In genomic region chr3:113919350-113920179, GRCm38 (mm10) we compare ENCODE assay signal across 12 mouse cellular contexts.
DNase-seq lines count a peak whose midpoint lies in the region; ATAC-seq and TF ChIP-seq lines count a peak whose summit lies in the region.
"Had no signal": no experiment of that assay in that cellular context is flagged by ENCODE, and none has a peak within 500 bp of the region (broad histone marks: within the 10 kb centered on the region; RNA-seq: fewer than 3 reads in every experiment).

No protein-coding gene starts in this region.

- H3K4me2 ChIP-seq in hindbrain, postnatal 0 days (ENCODE audit: low read depth, low read length): no peak overlapping the region

- no peaks in the 10 kb centered on the region for H3K36me3 ChIP-seq in heart, embryonic 10.5 days
- H3K36me3 ChIP-seq in hindbrain, postnatal 0 days (ENCODE audit: insufficient read depth, low read length): no peaks in the 10 kb centered on the region

- TF ChIP-seq CTCF in left cerebral cortex, adult 2 months (IDR thresholded peaks at IDR 0.05): no peak
- no peak for TF ChIP-seq CTCF in brain, embryonic 14.5 days (IDR thresholded peaks at IDR 0.05; ENCODE audit: borderline replicate concordance, extremely low read depth, insufficient read depth, insufficient read length)
- TF ChIP-seq CTCF in hindbrain, postnatal 0 days (IDR thresholded peaks at IDR 0.05; ENCODE audit: low read depth): no peak

- H3K4me1 ChIP-seq in heart, embryonic 10.5 days: no peaks in the 10 kb centered on the region
- H3K4me1 ChIP-seq in hindbrain, postnatal 0 days (ENCODE audit: insufficient read depth, low read length): no peaks in the 10 kb centered on the region

- no peak overlapping the region for H3K4me3 ChIP-seq in heart, embryonic 10.5 days
- no peak overlapping the region for H3K4me3 ChIP-seq in left cerebral cortex, adult 2 months
- H3K4me3 ChIP-seq in hindbrain, postnatal 0 days (ENCODE audit: low read length): no peak overlapping the region
- H3K4me3 ChIP-seq: layer of hippocampus, adult 2 months had no signal

- H3K9me3 ChIP-seq in heart, embryonic 10.5 days: no peaks in the 10 kb centered on the region
- no peaks in the 10 kb centered on the region for H3K9me3 ChIP-seq in hindbrain, postnatal 0 days (ENCODE audit: low read length)

- ATAC-seq in hindbrain, postnatal 0 days: peak; percentile 92

- DNase-seq in heart, adult 11 months: peak; percentile 88
- DNase-seq in heart, embryonic 10.5 days (ENCODE audit: low spot score): no peak
- DNase-seq in left cerebral cortex, postnatal 25 days (ENCODE audit: low spot score in 2 of 2): peak; percentile 4 to 11
- DNase-seq in left cerebral cortex, adult 2 months (ENCODE audit: extremely low spot score in 1 of 2, low spot score in 2 of 2): no peak
- peak; percentile 85 for DNase-seq in brain, embryonic 14.5 days (ENCODE audit: low read depth)
- peak; percentile 77 for DNase-seq in hindbrain, postnatal 0 days (ENCODE audit: low spot score)
- DNase-seq in thymus, adult 18-20 months: no peak
- DNase-seq: cerebellum, adult 8-10 months; gastrocnemius, postnatal 14 days; kidney, adult 11 months; lung, adult 18-20 months had no signal

- no peak for TF ChIP-seq POLR2A in brain, embryonic 14.5 days (IDR thresholded peaks at IDR 0.05; ENCODE audit: borderline replicate concordance, extremely low read depth, insufficient read depth, insufficient read length, poor library complexity, severe bottlenecking)

- WGBS in heart, embryonic 10.5 days: 72% methylated on average over 2 of the region's 2 CpGs
- 78% methylated on average over 2 of the region's 2 CpGs for WGBS in hindbrain, postnatal 0 days

- intact Hi-C loops in left cerebral cortex, postnatal 25 days (cut with DNase I): no loop called here
- intact Hi-C loops in left cerebral cortex, adult 2 months (cut with DNase I): no loop called here

- H3K9ac ChIP-seq in hindbrain, postnatal 0 days (replicated peaks; ENCODE audit: low read length): no peak overlapping the region

- H3K27ac ChIP-seq in heart, embryonic 10.5 days: no peak overlapping the region
- no peak overlapping the region for H3K27ac ChIP-seq in left cerebral cortex, adult 2 months
- H3K27ac ChIP-seq in hindbrain, postnatal 0 days: no peak overlapping the region; the same call in 1 of the 2 replicates
- H3K27ac ChIP-seq: layer of hippocampus, adult 2 months had no signal

- no peaks in the 10 kb centered on the region for H3K27me3 ChIP-seq in heart, embryonic 10.5 days (ENCODE audit: insufficient read depth, poor library complexity, severe bottlenecking)
- no peaks in the 10 kb centered on the region for H3K27me3 ChIP-seq in hindbrain, postnatal 0 days (ENCODE audit: insufficient read depth, low read length)

Comparison
In these comparisons a context has a peak if more than half of its experiments do, and no peak if none do; other contexts are left out.
1. DNase-seq: peak in heart, adult 11 months (single experiment), left cerebral cortex, postnatal 25 days (2 of 2), brain, embryonic 14.5 days (single experiment) and hindbrain, postnatal 0 days (single experiment); none in heart, embryonic 10.5 days (single experiment), left cerebral cortex, adult 2 months (0 of 2) and thymus, adult 18-20 months (0 of 2).